Mouse (Mus musculus) cerebellum, postnatal 10 days (tissue): ENCODE measurements around the gene Msgn1.
A peak's percentile ranks its signal among the peaks of the same experiment; 100 is the strongest.

Experiments used
- DNase-seq, 2 experiments: peaks; one replicate each; pipeline ENCODE4 v3.0.0; 2021; ENCODE audit warnings: mixed read lengths in 2 of 2

Gene Msgn1

DNA sequence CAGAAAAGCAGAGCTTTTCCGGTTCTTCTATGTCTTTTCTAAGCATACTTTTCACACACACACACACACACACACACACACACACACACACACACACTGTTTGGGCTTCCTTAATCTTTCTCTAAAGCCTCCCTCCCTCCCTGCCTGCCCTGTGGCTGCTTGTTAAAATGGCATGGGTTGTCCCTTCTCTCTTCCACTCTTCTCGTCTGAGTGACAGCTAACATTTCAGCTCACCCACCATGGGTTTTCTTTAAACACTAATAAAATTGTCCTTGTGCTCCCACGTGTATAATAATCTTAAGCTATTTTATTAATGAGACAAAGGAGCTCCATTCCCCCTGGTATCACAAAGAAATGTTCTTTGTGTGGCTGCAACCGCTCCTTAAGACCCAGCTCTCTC is 10.7 kb downstream of the Msgn1 start:
- no peak for DNase-seq

DNA sequence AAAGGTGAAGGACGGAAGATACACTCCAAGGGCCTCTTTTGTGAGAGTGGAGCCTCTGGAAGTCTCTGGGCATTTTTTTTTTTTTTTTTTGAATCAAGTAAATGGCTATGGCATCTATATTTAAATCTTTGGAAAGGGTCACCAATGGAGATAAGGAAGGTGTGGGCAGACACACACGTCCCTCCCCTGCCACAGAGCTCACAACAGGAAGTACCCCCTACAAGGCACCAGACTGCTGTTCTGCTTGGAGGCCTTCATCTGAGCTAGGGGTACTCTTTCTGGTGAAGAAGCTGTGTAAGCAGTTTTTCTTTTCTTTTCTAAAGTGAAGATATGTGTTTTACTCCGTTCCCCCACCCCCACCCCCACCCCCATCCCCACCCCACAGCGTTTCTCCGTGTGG is 11.9 kb downstream of the Msgn1 start:
- no peak for DNase-seq

DNA sequence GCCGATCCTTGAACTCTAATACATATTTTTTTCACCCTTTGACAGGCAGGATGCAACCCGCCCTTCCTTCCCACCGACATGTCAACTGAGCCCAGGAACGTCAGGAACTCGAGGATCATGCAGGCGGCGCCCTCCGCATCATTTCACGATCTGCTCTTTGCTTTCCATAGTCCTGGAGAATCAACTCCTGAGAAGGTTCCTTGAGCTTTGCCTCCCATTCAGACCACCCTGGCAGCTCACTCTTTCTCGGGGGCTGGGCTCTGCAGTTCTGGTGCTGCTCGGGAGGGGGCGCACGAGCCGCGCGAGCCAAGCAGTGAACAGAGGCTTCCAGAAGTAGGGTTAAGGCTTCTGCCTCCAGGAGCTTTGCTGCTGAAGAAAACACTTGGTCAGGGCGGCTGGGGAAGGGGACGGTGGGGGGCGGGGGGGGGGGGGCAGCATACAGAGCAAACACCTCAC is 12.6 kb downstream of the Msgn1 start:
- DNase-seq, result peak; percentile 82 to 85

DNA sequence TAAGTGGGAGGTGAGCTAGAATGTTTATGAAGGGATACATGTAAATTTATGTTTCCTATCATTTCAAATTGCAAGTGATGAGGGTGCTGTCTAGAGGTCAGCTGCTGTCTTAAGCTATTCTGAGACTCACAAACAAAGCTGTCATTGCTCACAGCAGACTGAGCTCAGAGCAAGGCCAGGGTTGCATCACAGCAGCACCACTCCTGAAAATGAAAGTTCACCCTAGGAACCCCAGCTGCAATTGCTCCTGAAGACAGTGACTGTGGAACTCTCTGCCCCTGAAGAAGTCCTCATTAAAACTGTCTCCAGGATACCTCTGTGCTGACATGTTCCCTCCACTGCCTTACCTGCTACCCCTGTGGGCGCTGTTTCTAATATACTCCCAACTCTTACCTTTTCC is 13.7 kb downstream of the Msgn1 start:
- DNase-seq, result no peak

DNA sequence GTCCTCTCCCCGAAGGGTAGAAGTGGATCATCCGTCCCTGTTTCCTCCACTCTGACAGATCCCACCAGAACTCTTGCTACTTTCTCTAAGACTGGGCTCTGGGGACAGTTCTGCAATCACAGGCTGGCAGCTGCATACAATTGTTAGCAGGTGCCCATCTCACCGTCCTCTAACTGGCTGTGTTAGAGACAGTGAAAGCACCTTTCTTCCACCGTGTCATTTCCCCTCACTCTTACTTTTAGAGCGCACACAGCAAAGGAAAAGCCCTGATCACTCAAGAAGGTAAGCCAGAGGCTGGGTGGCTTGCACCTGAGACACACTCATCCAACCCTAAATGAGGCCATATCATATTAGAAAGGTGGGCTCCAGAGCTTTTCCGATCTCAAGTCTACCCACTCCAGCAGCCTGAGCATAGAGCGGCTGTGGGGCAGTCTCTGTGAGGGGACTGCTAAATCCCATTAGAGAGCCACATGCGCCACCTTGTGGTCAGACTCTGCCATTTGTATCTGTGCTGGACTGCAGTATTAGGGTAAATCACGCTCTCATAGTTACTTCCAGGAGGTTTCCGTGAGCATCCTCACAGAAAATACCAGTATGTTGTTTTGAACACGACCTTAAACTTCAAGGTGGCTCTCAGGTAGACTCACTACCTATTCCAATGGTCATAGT is 30.2 kb downstream of the Msgn1 start:
- peak; percentile 96 to 97 for DNase-seq

DNA sequence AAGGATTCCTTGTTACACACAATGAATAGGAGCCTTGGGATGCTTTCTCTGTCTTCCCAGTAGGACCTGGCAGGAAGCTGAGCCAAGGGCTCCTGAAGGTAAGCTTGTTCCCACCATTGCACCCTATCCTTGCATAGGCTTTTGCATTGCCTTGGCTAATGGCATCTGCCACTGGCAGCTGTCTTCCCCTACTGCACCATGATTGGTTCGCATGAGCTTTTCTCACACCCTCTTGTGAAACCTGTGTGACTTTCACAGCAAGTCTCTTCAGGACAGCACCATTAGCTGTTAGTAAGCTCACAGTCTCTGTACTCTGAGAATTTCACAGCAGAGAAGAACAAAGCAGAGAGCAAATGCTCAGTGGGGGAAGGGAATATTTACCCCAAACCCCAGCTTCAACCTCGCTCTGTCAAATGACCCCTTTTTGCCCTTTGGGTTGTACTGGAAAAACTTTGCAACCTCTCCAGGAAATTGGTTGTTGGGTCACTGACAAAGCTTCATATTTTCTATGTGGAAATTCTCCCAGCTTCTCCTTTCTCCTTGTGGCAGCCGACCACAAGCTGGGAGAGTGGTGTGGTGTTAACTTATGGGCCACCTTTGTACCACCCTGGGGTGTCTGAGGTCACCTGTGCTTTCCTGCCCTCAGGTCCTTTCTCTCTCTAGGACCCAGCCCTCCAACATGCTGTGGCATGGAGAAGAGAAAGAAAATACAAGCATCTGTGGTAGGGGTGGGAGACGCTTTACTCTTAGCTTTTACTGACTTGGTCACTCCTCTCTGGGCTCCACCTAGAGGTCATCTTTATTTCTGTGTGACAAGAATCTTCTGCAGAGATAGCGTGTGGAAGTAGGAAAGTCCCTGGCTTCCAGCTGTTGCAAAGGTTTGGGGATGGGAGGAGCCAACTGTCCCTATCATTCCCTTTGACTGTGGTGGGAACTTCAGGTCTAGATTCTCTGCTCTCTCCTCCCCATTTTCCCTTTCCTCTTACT is 31.1 kb downstream of the Msgn1 start:
- DNase-seq, result peak; percentile 9 to 43

DNA sequence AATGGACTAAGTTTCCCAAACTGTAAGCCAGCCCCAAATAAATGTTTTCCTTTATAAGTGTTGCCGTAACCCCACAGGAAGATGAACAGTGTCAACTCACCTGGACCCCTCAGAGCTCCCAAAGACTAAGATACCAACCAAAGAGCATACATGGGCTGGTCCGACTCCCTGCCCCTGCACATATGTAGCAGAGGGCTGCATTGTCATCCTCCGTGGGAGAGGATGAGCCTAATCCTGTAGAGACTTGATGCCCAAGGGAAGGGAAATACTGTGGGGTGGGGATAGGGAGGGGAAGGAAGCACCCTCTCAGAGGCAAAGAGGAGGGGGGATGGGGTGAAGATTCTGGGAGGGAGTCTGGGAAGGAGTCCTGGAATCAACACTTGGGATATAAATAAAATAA is 50.1 kb downstream of the Msgn1 start:
- no peak for DNase-seq
